Mouse (Mus musculus) lung, postnatal 0 days (tissue): ENCODE measurements around the gene Mrps14.

ENCODE experiments used
- CTCF ChIP-seq: IDR thresholded peaks from 2 replicates; pipeline ENCODE4 v1.5.1; 2016; ENCODE audit warnings: antibody characterized with exemption, mild to moderate bottlenecking
- EP300 ChIP-seq: IDR thresholded peaks from 2 replicates; pipeline ENCODE4 v1.6.1; 2016; ENCODE audit warnings: antibody characterized with exemption, mild to moderate bottlenecking, control low read depth

DNA sequence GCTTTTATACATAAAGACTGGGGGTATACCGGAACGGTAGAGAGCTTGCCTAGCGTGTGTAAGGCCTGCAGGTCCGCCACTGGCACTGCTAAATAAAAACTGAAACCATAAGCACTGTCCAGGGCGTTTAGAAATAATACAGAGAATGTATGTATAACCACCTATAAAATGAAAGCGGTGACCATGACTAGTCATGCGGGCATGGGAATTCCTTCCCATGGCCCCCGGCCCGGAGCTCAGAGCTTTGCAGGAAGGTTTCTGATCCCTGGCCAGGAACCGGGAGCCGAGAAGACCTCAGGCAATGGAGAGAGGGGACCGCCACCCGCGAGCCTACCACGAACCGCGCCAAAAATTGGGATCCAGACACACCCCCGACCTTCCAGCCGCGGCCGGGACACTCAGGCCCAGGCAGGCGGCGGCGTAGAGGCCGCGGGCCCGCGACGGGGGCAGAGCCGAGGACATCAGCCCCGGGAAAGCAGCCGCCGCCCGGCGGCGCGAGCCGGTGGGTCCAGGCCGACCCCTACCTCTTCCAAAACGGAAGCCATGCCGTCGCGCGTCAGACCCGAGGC lies 17.2 kb downstream of the Mrps14 start:
- TF ChIP-seq CTCF (no peak), EP300 (no peak)
